Mouse (Mus musculus) left cerebral cortex, adult 18-20 months (tissue): ENCODE measurements at regions not wholly inside any gene's neighbourhood (a gene's known extent, or its start where the extent isn't known, plus 50 kb on each side); places are given as distances from the start of the nearest gene placed in this dataset.
A peak's percentile ranks its signal among the peaks of the same experiment; 100 is the strongest.
"Not testable (repeated sequence)": the region's sequence is repeated elsewhere in the genome, so short reads cannot be mapped to it uniquely, and the experiment has no call there.

Source experiments
- DNase-seq, 2 experiments: peaks; one replicate each; pipeline ENCODE4 v3.0.0; 2021 to 2022; ENCODE audit warnings: low spot score in 2 of 2, mixed read lengths in 1 of 2

DNA sequence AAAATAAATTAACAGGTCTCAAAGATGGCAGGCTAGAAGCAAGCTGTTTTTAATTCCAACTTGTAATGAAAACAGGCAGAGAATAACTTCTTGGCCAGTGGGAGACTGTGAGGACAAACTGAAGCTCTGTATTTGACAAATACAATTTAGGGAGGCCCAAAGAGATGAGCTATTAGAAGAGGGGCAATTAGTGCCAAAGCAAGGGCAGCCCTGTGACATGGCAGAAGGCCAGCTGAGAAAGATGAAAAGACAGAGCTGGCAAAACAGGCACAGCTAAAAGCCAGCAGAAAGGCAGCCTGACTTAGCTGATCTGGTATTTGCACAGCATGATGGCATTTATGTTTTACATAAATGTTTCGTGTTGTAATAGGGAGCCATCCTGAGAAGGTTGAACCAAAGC, 175.0 kb upstream of the Ngly1 start:
- no peak for DNase-seq

- DNase-seq: no peak
Observed at GRCm38 (mm10) chr14:16079096-16079495, 170.0 kb upstream of the Ngly1 start.

DNA sequence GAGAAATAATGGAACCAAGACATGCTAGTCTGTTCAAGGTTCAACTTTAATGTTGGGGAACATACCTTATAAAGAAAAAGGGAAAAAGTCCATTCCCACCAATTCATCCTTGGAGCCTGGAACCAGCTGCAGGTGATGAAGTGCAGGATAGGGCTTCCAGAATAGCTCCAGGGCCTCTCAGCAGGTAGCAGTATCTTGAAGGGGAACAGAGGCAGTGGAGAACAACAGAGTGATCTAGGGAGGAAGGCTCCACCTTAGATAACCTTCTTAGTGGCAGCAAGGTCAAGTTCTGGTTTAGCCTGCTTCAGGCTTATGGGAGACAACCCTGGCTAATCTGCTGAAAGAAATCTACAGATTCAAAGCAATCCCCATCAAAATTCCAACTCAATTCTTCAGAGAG, 161.8 kb upstream of the Ngly1 start:
- not testable (repeated sequence) for DNase-seq

GRCm38 (mm10) chr14:16092391-16093132, 156.5 kb upstream of the Ngly1 start:
- DNase-seq: peak; percentile 22 to 30

- peak; percentile 4 to 25 for DNase-seq
Observed at GRCm38 (mm10) chr14:16093133-16093505, 156.0 kb upstream of the Ngly1 start.

DNA sequence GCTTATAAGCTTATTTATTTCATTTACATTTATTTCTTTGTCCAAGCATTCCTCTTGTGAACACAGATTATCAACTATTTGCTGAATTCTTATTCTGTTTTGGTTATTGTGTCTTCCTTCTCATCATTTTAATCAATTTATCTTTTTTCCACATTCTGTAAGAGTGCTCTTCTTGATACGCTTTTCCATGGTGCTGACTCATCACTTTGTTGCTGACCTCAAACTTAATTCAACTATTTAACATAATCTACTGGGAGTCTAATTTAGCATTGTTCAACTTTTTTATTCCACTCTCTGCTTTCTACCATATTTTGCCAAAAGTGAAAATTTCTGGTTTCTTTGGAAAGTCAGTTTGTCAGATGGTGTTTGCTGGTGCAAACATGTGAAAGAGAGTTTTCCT, 139.7 kb upstream of the Ngly1 start:
- no peak for DNase-seq

DNA sequence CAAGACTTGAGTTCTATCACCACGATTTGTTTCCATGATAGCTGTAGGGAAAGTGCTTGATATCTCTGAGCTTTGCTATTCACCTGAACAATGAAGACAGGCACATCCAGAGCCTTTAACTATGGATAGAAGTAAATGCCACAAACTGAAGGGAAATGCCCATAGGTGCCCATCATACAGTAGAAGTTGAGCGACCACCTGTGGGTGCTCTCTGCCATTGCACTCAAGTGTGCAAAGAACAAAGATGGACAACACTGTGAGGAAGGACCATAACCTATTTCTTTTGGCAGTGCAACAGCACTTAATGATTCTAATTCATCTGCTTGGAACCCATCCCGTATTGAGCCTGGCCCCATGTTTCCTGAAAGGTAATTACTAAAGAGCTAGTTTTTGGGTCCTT, 116.4 kb upstream of the Ngly1 start:
- DNase-seq: no peak

- no peak for DNase-seq
Observed at GRCm38 (mm10) chr14:16133410-16133809, 115.7 kb upstream of the Ngly1 start.

DNA sequence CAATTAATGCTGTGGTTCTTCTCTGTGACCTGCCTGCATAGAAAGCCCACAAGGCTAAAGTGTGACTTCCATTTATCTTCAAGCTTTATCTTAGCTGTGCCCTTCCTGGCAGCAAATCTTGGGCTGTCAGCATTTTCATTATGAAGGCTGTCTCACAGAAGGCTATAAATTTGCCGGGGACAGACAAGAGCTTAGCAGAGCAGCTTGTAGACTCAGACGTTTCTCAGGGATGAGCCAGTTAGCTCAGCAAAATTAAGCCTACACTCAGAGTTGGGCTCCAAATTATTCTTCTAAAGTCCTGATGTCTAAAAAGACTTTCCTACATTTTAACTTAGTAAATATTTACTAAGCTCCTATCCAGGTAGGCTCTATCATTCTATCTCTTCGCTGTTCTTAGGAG, 112.9 kb upstream of the Ngly1 start:
- no peak for DNase-seq

DNA sequence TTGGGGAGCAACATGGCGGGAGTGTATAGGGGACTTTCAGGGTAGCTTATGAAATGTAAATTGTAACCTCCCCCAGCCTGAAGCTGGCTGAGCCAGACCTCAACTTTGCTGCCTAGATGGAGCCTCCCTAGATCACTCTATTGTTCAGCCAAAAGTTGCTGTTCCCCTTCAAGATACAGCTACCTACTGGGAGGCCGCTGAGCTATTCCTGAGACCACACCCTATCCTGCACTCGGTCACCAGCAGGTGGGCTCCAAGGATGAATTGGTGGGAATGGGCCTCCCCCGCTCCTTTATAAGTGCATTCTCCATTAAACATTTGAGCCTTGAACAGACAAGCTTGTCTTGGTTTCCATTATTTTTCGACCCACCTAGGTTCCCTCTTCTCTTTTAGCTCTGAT, 104.8 kb upstream of the Ngly1 start:
- no peak for DNase-seq

DNA sequence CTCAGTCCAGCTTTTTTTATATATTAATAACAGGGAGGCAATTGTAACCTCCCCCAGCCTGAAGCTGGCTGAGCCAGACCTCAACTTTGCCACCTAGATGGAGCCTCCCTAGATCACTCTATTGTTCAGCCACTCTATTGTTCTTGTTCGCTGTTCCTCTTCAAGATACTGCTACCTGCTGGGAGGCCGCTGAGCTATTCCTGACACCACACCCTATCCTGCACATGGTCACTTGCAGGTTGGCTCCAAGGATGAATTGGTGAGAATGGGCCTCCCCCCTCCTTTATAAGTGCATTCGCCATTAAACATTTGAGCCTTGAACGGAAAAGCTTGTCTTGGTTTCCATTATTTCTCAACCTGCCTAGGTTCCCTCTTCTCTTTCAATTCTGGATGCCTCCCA, 102.3 kb upstream of the Ngly1 start:
- no peak for DNase-seq

- no peak for DNase-seq
Observed at GRCm38 (mm10) chr14:16151815-16152214, 97.3 kb upstream of the Ngly1 start.

- DNase-seq: no peak
Observed at GRCm38 (mm10) chr14:16152702-16153101, 96.4 kb upstream of the Ngly1 start.

DNA sequence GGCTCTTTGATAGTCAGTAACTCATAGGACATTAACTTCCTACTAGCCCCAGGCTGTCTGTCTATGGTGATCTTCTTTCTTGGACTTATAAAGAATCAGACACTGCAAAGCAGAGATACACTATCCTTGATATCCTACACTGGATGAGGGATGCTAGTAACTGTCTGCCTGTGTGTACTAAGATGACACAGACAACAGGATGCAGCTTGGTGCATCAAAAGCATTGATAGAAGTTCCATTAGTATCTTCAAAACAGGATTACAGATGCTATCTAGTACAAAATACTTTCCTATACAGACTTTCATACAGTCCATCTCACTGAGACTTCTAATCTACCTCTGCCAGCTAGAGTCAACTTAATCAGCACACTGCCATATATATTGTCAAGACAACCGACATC, 94.0 kb upstream of the Ngly1 start:
- DNase-seq: no peak

DNA sequence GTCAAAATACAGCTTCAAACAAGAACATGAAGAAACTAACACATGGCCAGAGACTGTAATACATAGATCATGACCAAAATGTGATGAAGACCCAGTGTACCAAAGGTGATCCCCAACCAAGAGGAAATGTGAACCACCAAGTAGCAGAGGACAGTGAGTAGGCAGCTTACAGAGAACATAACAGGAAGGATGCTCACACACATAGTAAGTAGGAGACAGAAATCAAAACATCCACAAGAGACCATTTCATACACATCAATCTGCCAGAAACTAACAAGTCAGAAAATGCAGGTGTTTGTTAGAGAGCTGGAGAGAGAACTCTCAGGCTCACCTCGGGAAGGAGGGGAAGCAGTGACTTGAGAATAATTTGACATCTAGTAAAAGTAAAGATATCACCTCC, 78.9 kb upstream of the Ngly1 start:
- no peak for DNase-seq

GRCm38 (mm10) chr14:16172261-16172660, 76.8 kb upstream of the Ngly1 start:
- no peak for DNase-seq

- DNase-seq: no peak
Observed at GRCm38 (mm10) chr14:16173292-16173691, 75.8 kb upstream of the Ngly1 start.

DNA sequence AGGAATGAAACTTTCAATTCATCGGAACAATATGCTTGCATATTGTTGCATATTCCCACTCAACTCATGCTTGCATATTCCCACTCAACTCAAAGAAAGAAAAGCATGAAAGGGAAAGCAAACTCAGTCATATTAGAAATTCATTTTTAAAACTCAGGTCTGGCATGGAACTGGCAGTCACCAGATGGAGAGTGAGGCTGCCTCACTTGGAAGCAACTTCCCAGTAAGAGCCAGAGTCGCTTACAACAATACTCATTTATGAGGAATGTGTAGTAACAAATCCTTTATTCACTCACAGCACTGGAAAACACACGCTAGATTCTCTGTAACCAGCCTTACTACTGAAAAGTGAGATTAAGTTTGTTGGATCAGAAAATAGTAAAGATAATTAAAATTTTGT, 70.9 kb upstream of the Ngly1 start:
- no peak for DNase-seq

- no peak for DNase-seq
Observed at GRCm38 (mm10) chr14:16181822-16182221, 67.3 kb upstream of the Ngly1 start.

DNA sequence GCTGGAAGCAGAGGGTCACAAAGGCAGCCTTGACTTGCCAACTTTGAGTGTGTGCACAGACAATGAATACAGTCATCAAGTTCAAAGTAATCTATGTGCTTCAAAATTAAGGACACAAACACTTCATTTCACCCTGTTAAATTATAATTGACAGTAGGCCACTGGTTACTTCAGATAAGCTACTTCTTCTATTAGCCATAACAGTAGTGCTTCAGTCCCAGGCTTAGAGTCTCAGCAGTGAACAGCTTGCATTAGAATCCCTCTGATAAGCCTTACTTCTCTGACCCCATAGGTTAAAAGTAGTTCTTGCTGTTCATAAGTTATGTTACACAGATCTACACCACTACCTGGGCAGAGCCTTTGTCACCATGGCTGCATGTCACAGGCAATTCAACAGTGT, 63.8 kb upstream of the Ngly1 start:
- DNase-seq: no peak
